Mouse (Mus musculus) kidney, postnatal 0 days (tissue): ENCODE measurements at regions not wholly inside any gene's neighbourhood (a gene's known extent, or its start where the extent isn't known, plus 50 kb on each side); places are given as distances from the start of the nearest gene placed in this dataset.

ENCODE experiments used
- ATAC-seq: fragments of 200-750 bp; cut with Nextera tagmentation; replicated peaks from 2 replicates; pipeline ENCODE4 v1.8.0; 2017; ENCODE audit warnings: low read depth, moderate number of reproducible peaks, moderate TSS enrichment, moderate library complexity; ENCODE audit not compliant: low FRiP score
- DNase-seq: peaks from one replicate; pipeline ENCODE4 v3.0.0-alpha.2; 2016; ENCODE audit warnings: low spot score
- H3K27ac ChIP-seq: fragments of 300-500 bp; sonication (generic); 2 replicates; pipeline ENCODE4 v1.5.1; 2014; ENCODE audit warnings: mild to moderate bottlenecking
- H3K27me3 ChIP-seq: fragments of 300-500 bp; sonication (generic); 2 replicates; pipeline ENCODE4 v1.6.1; 2014; ENCODE audit warnings: low read length, mixed read lengths; ENCODE audit not compliant: insufficient read depth
- H3K36me3 ChIP-seq: fragments of 300-500 bp; sonication (generic); 2 replicates; pipeline ENCODE4 v1.6.1; 2014; ENCODE audit warnings: low read length, mixed read lengths; ENCODE audit not compliant: insufficient read depth
- H3K4me1 ChIP-seq: fragments of 300-500 bp; sonication (generic); replicated peaks from 2 replicates; pipeline ENCODE4 v1.6.1; 2014; ENCODE audit warnings: antibody characterized with exemption, low read length, mixed read lengths; ENCODE audit not compliant: insufficient read depth
- H3K4me2 ChIP-seq: fragments of 300-500 bp; sonication (generic); 2 replicates; pipeline ENCODE4 v1.6.1; 2014; ENCODE audit warnings: mild to moderate bottlenecking, low read length, moderate library complexity, mixed read lengths
- H3K4me3 ChIP-seq: fragments of 300-500 bp; sonication (generic); replicated peaks from 2 replicates; pipeline ENCODE4 v1.5.1; 2014; ENCODE audit warnings: low read depth, low read length
- H3K9ac ChIP-seq: fragments of 300-500 bp; sonication (generic); 2 replicates; pipeline ENCODE4 v1.6.1; 2014; ENCODE audit warnings: low read depth, low read length
- H3K9me3 ChIP-seq: fragments of 300-500 bp; sonication (generic); replicated peaks from 2 replicates; pipeline ENCODE4 v1.6.1; 2016; ENCODE audit warnings: low read length, inconsistent platforms, mixed read lengths
- CTCF ChIP-seq: IDR thresholded peaks from 2 replicates; pipeline ENCODE4 v1.5.1; 2016; ENCODE audit warnings: antibody characterized with exemption, low read depth, mild to moderate bottlenecking, moderate library complexity
- WGBS: fragments of 180-500 bp; shearing (Covaris S2); extraction: QIAGEN DNeasy Blood & Tissue Kit; methylation state at CpG from one replicate; pipeline ENCODE4 v1.1.7; 2014; 5-methylcytosine and 5-hydroxymethylcytosine counted together

DNA sequence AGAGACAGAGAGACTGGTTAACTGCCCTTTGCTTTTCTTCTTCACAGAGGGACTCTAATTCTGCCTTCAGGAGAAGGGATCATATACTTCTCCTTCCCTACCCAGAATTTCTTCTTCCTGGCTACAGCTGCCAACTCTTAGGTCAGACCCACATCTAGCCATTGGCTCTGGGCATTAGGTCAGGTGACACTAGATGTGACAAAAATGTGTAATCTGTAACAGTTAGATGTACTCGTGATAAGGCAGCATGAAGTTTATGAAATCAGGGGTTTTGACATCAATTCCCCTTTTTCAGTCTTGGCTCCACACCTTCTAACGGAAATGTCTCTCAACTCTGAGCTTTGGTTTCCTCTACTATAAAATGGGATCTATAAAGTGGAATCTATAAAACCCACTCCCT lies 428.4 kb downstream of the Bmper start:
- 78% methylated on average over 2 of the region's 2 CpGs for WGBS
- H3K9ac ChIP-seq = no peak overlapping the region
- no peak overlapping the region for H3K27ac ChIP-seq
- H3K36me3 ChIP-seq = no peaks in the 10 kb centered on the region
- no peak for DNase-seq
- H3K27me3 ChIP-seq = no peaks in the 10 kb centered on the region
- H3K4me3 ChIP-seq = no peak overlapping the region
- no peak for TF ChIP-seq CTCF
- no peak overlapping the region for H3K4me2 ChIP-seq
- no peak for ATAC-seq
- no peaks in the 10 kb centered on the region for H3K4me1 ChIP-seq
- no peaks in the 10 kb centered on the region for H3K9me3 ChIP-seq

DNA sequence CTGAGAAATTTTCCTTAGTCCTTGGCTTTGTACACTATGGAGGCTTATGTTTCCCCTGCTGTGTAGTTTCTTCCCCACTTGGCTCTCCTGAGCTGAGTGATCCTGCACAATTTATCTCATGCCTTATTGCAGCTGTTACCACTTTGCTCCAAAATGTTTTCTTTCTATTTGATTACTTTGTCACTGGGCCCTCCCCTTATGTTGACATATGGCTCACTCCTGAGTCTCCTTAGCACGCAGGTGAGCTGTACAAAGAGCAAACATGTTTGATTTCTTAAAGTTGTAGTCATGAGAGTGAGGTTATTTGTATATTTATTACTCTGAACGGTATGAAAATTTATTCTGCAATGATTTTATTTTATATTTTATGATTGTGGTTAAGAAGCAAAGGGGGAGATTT lies 430.2 kb downstream of the Bmper start:
- no peak for DNase-seq
- H3K27me3 ChIP-seq = no peaks in the 10 kb centered on the region
- no peak overlapping the region for H3K27ac ChIP-seq
- H3K4me1 ChIP-seq = no peaks in the 10 kb centered on the region
- no peaks in the 10 kb centered on the region for H3K36me3 ChIP-seq
- no peak for TF ChIP-seq CTCF
- ATAC-seq = no peak
- H3K9ac ChIP-seq = no peak overlapping the region
- no peak overlapping the region for H3K4me3 ChIP-seq
- no peak overlapping the region for H3K4me2 ChIP-seq
- WGBS = 55% methylated on average over 2 of the region's 2 CpGs
- no peaks in the 10 kb centered on the region for H3K9me3 ChIP-seq

DNA sequence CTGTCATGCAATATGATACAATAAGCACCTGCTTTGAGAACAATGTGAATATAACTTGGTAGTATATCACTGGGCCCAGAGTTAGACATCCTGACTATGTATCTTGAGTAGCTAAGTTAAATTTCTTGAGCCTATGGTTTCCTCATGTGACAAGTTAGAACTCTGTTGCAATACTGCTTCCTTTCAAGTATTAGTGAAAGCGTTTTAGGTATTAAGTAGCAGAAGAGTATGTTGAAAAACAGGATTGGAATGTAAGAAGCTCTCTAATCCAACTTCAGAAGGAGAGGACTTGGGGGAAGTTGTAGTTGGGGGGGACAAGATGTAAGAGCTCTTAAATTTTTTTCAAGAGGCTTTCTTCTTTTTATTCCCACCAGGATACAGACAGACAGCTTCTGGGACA lies 431.9 kb downstream of the Bmper start:
- 74% methylated on average over 1 of the region's 1 CpGs for WGBS

DNA sequence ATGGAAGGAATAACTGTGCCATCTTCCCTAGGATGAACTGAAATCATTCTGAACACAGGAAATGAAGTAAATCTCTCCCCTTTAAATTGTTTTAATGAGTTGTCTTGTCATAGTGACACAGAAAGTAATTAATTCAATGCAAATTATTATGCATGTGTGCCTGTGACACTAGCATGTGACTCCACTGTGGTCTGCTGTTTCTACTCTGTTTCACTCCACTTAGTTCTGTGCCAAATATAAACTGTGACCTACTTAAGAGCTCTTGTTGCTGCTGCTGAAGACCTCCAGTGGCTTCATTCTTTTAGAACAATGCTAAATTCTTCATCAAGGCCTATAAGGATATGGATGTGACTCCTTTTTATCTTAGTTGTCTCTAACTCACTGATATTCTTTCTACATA lies 431.8 kb upstream of the Npsr1 start:
- Histone ChIP-seq H3K4me1 (no peaks in the 10 kb centered on the region), H3K4me3 (no peak overlapping the region), H3K27me3 (no peaks in the 10 kb centered on the region), H3K27ac (no peak overlapping the region), H3K36me3 (no peaks in the 10 kb centered on the region), H3K9ac (no peak overlapping the region), H3K9me3 (no peaks in the 10 kb centered on the region), H3K4me2 (no peak overlapping the region)
- TF ChIP-seq CTCF = no peak
- no peak for ATAC-seq
- no peak for DNase-seq

More for the DNA sequence above, 431.9 kb downstream of the Bmper start:
- Histone ChIP-seq H3K27me3 (no peaks in the 10 kb centered on the region), H3K4me3 (no peak overlapping the region), H3K4me2 (no peak overlapping the region), H3K9ac (no peak overlapping the region), H3K9me3 (no peaks in the 10 kb centered on the region), H3K4me1 (no peaks in the 10 kb centered on the region), H3K36me3 (no peaks in the 10 kb centered on the region), H3K27ac (no peak overlapping the region)
- no peak for TF ChIP-seq CTCF
- ATAC-seq (no peak), DNase-seq (no peak)

DNA sequence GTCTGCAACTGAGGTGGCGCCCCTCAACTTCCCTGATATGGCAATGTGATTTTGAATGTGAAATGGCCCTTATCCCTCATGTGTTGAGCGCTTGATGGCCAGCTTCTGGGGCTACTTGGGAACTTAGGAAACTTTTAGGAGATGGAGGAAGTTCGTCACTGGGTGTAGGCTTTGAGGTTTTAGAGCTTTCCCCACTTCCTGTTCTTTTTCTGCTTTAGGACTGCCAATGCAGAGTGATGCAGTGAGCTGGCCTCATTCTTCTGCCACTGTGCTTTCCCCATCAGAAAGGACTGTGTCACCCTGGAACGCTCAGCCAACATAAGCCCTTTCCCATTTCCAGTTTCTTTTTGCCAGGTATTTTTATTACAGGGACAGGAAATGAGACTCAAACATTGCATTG lies 428.6 kb upstream of the Npsr1 start:
- Histone ChIP-seq H3K4me1 (no peaks in the 10 kb centered on the region), H3K9ac (no peak overlapping the region), H3K36me3 (no peaks in the 10 kb centered on the region), H3K27me3 (no peaks in the 10 kb centered on the region), H3K27ac (no peak overlapping the region), H3K9me3 (no peaks in the 10 kb centered on the region), H3K4me2 (no peak overlapping the region), H3K4me3 (no peak overlapping the region)
- DNase-seq (no peak), ATAC-seq (no peak)
- TF ChIP-seq CTCF = no peak
- WGBS = 83% methylated on average over 4 of the region's 4 CpGs

DNA sequence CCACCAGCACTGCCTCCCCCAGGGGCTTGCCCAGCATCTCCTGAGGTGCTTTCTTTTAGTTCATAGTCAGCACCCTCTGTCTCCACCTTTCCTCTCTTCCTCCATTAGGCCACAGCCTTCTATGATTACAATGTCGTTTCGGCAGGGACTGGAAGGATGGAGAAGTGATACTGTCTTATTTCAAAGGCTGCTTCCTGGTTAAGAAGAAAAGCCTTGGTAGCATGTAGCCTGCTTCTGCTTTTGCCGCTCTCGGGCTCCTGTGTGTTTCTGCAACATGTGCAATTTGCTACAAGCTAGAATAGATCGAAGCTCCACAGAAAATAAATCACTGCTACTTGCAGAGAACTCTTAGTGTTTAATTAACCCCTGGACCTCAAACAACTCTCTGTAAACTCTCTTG lies 427.2 kb upstream of the Npsr1 start:
- ATAC-seq = no peak
- H3K4me2 ChIP-seq = no peak overlapping the region
- WGBS = 14% methylated on average over 5 of the region's 5 CpGs

DNA sequence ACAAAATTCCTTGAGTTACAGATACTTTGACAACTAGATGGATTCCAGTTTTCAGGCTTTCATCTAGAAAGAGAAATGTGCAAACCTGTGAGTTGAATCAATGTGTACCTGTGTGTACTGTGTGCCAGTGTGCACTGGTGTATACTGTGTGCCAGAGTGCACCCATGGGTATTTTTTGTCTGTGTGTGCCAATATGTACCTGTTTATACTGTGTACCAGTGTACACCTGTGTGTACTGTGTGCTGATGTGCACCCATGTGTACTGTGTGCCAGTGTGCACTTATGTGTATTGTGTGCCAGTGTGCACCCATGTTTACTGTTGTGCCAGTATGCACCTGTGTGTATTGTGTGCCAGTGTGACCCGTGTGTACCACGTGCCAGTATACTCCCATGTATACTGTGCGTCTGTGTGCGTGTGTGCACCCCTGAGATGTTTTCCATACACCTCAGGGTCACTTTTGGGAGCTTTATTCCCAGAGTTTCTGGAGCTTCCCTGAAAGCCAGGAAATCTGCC lies 424.4 kb upstream of the Npsr1 start:
- DNase-seq = no peak
- no peak overlapping the region for H3K9ac ChIP-seq
- H3K4me2 ChIP-seq = no peak overlapping the region
- H3K27me3 ChIP-seq = no peaks in the 10 kb centered on the region
- WGBS = 97% methylated on average over 4 of the region's 4 CpGs
- no peak for TF ChIP-seq CTCF
- H3K36me3 ChIP-seq = no peaks in the 10 kb centered on the region
- no peak overlapping the region for H3K4me3 ChIP-seq
- H3K9me3 ChIP-seq = no peaks in the 10 kb centered on the region
- no peak overlapping the region for H3K27ac ChIP-seq
- no peak for ATAC-seq
- H3K4me1 ChIP-seq = no peaks in the 10 kb centered on the region

More for the DNA sequence above, 427.2 kb upstream of the Npsr1 start:
- no peak overlapping the region for H3K27ac ChIP-seq
- peak; percentile 30 for DNase-seq
- no peaks in the 10 kb centered on the region for H3K27me3 ChIP-seq
- no peak overlapping the region for H3K4me3 ChIP-seq
- TF ChIP-seq CTCF = no peak
- H3K4me1 ChIP-seq = no peaks in the 10 kb centered on the region
- H3K9me3 ChIP-seq = no peaks in the 10 kb centered on the region
- H3K9ac ChIP-seq = no peak overlapping the region
- no peaks in the 10 kb centered on the region for H3K36me3 ChIP-seq
